Mouse (Mus musculus) neural tube, embryonic 10.5 days (tissue): ENCODE measurements around the gene Gpr150.

Experiments
- DNase-seq: peaks from one replicate; pipeline ENCODE4 v3.0.0-alpha.2; 2017; ENCODE audit warnings: low spot score; ENCODE audit errors: extremely low spot score

Gene Gpr150

DNA sequence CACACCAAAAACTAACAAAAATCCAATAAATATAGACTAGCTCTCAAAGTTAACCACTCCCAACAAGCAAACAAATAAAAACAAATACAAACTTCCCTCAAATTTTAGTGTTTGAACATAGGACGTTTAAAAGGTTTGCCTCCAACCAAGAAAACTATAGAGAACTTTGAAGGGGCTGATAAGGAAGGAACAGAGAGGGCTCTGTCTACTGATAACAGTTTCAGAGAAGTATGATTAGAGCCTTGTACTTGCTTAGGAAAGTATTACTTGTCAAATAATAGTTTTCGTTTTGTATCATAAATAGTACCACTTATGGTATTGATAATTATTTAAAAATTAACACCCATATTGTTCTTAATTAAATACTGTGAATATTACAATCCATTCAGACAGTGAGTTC, 42.3 kb downstream of the Gpr150 start:
- DNase-seq = no peak
